Mouse (Mus musculus) embryonic fibroblast, embryonic 13.5 days (primary cell): Measurements from ENCODE around the gene Spcs2.

ENCODE experiments used
- CTCF ChIP-seq: IDR thresholded peaks from 2 replicates; pipeline ENCODE4 v1.5.1; 2011; ENCODE audit warnings: mild to moderate bottlenecking, control low read depth, low read length, moderate library complexity, borderline replicate concordance; ENCODE audit not compliant: insufficient read depth
- POLR2A ChIP-seq: IDR thresholded peaks from 2 replicates; pipeline ENCODE4 v1.6.1; 2011; ENCODE audit warnings: low read depth, mild to moderate bottlenecking, control low read depth, low read length, moderate library complexity

- TF ChIP-seq POLR2A = no peak
- no peak for TF ChIP-seq CTCF
These were observed 17.6 kb downstream of the Spcs2 start for GRCm38 (mm10) chr7:99845533-99846236.
